Mouse (Mus musculus): ENCODE measurements around the gene Atp5g2.

DNA sequence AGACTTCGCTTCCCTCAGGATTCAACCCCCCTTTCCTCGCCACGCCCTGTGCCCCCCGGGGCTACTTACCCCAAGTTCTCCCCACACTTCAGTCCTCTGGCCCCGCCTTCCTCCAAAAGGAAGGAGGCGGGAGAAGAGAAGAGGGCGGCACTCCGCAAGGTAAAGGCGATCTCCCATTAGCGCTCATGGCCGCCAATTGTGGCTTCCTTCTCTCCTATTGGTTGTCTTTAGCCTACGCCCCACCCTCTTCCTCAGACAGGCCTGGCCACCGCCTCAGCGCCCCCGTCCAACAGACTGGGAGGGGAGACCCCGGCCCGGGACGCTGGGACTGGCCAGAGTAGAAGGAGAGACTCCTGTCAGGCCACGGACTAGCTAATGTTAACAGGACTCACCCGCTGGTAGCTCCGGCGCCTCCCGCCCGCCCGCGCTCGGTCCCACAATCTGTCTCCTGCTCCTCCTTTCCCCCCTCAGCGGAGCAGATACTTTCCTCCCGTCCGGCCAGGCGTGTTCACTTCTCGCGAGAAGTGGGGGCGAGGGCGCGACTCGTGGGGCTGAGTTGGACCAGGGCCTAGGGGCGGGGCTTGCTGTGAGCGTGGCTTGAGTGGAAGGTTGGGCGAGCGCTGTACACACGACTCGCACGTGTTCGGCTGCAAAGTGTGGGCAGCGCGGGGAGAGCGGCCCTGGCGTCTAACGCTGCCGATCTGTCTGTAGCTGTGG lies 47.0 kb downstream of the Atp5g2 start, which contains the start of the genes Gm28047 and Atf7:
- no peak for TF ChIP-seq TAL1 (IDR thresholded peaks at IDR 0.05; ENCODE audit: low read length)
- no peak for TF ChIP-seq GATA1 (IDR thresholded peaks at IDR 0.05; ENCODE audit: low read length)
